9 mouse cellular contexts compared by ENCODE assay signal in genomic region chr5:136467360-136467999, GRCm38 (mm10).
DNase-seq lines count a peak whose midpoint lies in the region; ATAC-seq lines count a peak whose summit lies in the region.
"Had no signal": no experiment of that assay in that cellular context is flagged by ENCODE, and none has a peak within 500 bp of the region (broad histone marks: within the 10 kb centered on the region; RNA-seq: fewer than 3 reads in every experiment).

No protein-coding gene starts in this region.

- no peak overlapping the region for H3K9ac ChIP-seq in forebrain, embryonic 14.5 days (ENCODE audit: low read length)
- no peak overlapping the region for H3K9ac ChIP-seq in midbrain, embryonic 12.5 days (replicated peaks)

- peaks cover 18% of the 10 kb centered on the region for H3K4me1 ChIP-seq in forebrain, embryonic 14.5 days (ENCODE audit: control insufficient read depth, insufficient read depth, low read length)
- H3K4me1 ChIP-seq in midbrain, embryonic 12.5 days = peaks cover 47% of the 10 kb centered on the region

- no peaks in the 10 kb centered on the region for H3K36me3 ChIP-seq in forebrain, embryonic 14.5 days (ENCODE audit: control insufficient read depth, insufficient read depth, low read length)
- no peaks in the 10 kb centered on the region for H3K36me3 ChIP-seq in midbrain, embryonic 12.5 days

- no peak overlapping the region for H3K4me2 ChIP-seq in forebrain, embryonic 14.5 days (ENCODE audit: low read length)
- peak overlapping the region; percentile 22; the same call in 1 of the 2 replicates for H3K4me2 ChIP-seq in midbrain, embryonic 12.5 days (replicated peaks)

- H3K9me3 ChIP-seq in forebrain, embryonic 14.5 days (replicated peaks; ENCODE audit: control insufficient read depth, low read length) = no peaks in the 10 kb centered on the region
- no peaks in the 10 kb centered on the region for H3K9me3 ChIP-seq in midbrain, embryonic 12.5 days

- no peaks in the 10 kb centered on the region for H3K27me3 ChIP-seq in forebrain, embryonic 14.5 days (replicated peaks; ENCODE audit: control insufficient read depth, insufficient read depth, low read length)
- no peaks in the 10 kb centered on the region for H3K27me3 ChIP-seq in midbrain, embryonic 12.5 days
- H3K27me3 ChIP-seq: Patski had no signal

- peak; percentile 48; the same call in 1 of the 2 replicates for ATAC-seq in forebrain, embryonic 14.5 days
- peak; percentile 69; the same call in 1 of the 2 replicates for ATAC-seq in midbrain, embryonic 12.5 days (ENCODE audit: low FRiP score, low read depth)
- ATAC-seq: Patski had no signal

- WGBS in forebrain, embryonic 14.5 days = 19% methylated on average over 6 of the region's 8 CpGs
- 23% methylated on average over 7 of the region's 8 CpGs for WGBS in midbrain, embryonic 12.5 days

- DNase-seq in 416B (ENCODE audit: low read depth) = peak; percentile 50
- DNase-seq in brain, adult 2 months (ENCODE audit: low read depth, low spot score) = peak; percentile 94
- DNase-seq in forebrain, embryonic 14.5 days (ENCODE audit: low spot score) = peak; percentile 54
- peak; percentile 81 for DNase-seq in heart, postnatal 4 days
- DNase-seq in kidney, postnatal 36 days = peak; percentile 72 to 84
- DNase-seq in yolk sac, embryonic 10.5 days (ENCODE audit: low spot score) = peak; percentile 41
- no peak for DNase-seq in right cerebral cortex, postnatal 14 days

- H3K4me3 ChIP-seq in forebrain, embryonic 14.5 days (ENCODE audit: low read depth, low read length) = no peak overlapping the region
- no peak overlapping the region for H3K4me3 ChIP-seq in midbrain, embryonic 12.5 days

- H3K27ac ChIP-seq in forebrain, embryonic 14.5 days (ENCODE audit: low read depth, low read length) = no peak overlapping the region
- H3K27ac ChIP-seq in midbrain, embryonic 12.5 days (replicated peaks) = peak overlapping the region; percentile 39; the same call in 1 of the 2 replicates
